Mouse (Mus musculus) kidney, postnatal 10 days (tissue): ENCODE measurements at regions not wholly inside any gene's neighbourhood (a gene's known extent, or its start where the extent isn't known, plus 50 kb on each side); places are given as distances from the start of the nearest gene placed in this dataset.

Source experiments
- DNase-seq: peaks from one replicate; pipeline ENCODE4 v3.0.0; 2021; ENCODE audit warnings: mixed read lengths

GRCm38 (mm10) chr13:90584766-90585165 lies 320.4 kb downstream of the Atp6ap1l start:
- DNase-seq: no peak

DNA sequence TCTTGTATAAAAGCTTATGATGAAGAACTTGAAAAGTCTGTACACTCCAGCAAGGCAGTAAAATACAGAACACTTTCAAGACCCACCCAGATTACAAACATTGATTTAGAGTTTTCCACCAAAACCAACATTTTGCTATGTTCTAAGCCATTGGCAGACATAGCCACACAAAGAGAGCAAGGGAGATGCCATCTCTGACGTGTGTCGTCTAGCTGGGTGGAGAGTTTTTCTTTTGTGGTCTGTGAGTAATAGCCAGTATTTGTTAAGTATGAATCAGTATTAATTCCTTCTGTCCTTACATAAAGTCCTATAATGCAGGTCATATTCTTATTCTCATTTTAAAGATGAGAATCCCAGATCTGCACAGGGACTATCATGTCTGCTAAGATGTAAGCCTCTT lies 329.8 kb downstream of the Atp6ap1l start:
- no peak for DNase-seq

DNA sequence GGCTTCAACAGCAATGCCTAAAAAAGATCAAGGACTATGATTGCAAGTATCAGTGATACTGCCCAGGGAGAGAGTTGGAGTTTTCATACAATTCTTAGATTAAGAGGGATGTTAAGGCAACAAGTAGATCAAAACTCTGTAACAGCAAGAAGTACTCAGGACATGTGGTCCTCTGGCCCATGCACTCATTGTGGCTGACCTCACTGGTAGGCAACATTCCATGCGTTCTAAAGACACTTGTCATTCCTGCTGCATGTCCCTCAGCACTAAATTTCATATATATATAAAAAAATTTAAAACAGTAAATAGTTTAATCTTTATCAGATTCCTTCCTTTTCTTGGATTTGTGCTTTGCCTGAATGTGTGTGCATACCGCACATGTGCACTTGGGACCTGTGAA lies 332.6 kb downstream of the Atp6ap1l start:
- DNase-seq: no peak

GRCm38 (mm10) chr13:90563183-90563840 lies 341.8 kb downstream of the Atp6ap1l start:
- no peak for DNase-seq

DNA sequence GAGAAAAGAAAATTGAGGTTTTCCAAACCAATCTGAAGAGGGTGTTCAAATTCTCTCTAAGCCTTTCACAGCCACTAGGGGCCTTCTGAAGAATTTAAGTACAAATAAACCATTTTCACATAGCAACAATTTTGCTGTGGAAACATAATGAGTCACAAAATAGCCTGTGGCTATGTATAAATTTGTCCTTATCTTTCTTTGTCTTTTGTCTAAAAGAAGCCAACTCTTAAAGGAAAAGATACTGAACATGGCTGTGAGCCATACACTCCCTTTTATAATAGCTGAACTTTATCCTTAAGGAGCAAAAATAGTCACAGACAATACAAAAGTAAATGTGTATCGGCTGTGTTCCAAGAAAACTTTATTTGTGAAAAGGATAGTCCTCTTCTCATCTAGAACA lies 345.1 kb downstream of the Atp6ap1l start:
- no peak for DNase-seq

DNA sequence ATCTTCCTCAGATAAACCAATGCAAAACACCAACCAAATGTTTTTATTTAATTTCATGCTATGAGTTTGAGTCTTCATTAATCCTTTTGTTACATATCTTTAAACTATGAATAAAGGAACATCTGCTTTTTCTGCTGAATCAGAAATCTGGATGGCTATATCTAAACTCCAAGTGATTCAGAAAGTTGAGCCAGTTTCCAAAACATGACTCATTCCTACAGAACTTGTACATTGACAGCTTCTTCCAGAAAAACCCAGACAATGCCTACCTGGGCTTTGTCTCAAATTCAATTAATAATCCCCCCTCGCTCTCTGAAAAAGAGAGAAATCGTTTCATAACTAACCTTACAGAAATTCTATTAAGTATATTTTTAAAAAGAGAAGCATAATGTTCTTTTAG lies 345.7 kb downstream of the Atp6ap1l start:
- no peak for DNase-seq

GRCm38 (mm10) chr13:90551166-90551565 lies 354.0 kb downstream of the Atp6ap1l start:
- DNase-seq: no peak

GRCm38 (mm10) chr13:90546288-90547035 lies 358.7 kb downstream of the Atp6ap1l start:
- no peak for DNase-seq

DNA sequence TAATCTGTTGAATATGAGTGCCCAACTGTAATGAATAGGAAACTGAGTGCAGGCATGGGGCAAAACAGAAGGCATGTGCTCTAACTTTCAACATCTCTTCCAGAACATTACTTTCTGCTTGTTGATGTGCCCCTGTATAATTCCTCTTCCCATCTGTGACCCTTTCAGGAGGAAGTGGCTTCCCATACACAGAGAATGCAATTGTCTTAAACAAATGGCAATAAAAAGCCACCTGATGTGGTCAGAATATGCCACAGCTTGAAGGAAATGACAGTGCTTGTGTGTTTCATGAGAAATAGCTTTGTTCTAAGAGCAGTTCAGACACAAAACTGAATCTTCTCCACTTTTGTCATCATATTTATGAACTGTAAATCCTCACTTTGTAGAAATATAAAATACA lies 359.3 kb downstream of the Atp6ap1l start:
- no peak for DNase-seq

DNA sequence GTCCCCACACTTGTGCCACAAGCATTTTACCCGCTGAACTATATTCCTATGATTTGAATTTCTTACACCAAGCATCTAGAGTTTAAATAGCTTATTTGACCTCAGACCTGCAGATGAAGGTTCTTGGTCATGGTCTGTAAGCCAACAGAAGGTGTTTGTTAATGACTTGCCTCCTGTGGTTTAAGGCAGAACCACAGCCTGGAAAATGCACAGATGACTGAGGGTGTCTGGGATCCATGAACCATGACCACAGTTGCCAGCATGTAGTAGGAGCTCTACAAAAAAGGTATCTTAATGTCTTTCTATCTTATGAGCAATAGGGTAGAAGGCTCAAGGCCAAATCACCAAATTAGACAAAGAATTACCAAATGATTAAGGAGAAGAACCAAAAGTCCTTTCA lies 367.6 kb downstream of the Atp6ap1l start:
- peak; percentile 15 for DNase-seq

DNA sequence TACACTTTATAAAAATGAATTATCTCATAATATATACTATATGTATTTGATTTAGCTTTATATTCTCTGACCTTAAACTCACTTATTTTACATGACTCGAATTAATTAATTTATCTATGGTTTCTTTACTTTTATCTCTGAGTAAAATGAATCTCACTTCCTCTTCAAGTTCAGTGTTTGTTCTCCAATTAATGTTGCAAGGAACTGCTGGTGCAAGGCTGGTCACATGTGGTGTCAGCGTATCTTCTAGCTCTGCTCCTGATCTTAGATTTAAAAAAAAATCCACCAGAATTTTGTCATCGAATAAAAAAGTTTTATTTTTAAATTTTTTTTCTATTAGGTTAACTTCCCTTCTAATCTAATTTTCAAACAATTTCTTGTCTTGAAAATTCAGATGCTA lies 378.2 kb downstream of the Atp6ap1l start:
- no peak for DNase-seq

DNA sequence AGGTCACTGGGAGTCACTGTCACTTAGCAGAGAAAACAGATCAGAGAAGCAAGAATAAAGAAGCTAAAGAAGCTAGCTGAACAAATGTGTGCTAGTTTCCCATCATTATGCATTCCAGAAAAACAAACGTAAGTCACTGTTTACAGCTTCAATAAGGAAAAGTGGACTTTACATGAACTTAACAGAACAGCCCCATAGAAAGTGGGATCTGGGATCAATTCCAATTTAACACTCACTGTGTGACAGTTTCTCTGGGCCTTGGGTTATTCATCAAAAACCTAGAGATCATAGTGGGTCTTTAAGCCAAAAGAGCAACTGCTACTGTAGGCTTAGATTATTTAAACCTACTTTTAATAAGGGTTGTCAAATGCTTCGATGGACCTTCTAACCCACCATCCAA lies 379.4 kb downstream of the Atp6ap1l start:
- no peak for DNase-seq

GRCm38 (mm10) chr13:90521758-90522245 lies 383.4 kb downstream of the Atp6ap1l start:
- DNase-seq: no peak

DNA sequence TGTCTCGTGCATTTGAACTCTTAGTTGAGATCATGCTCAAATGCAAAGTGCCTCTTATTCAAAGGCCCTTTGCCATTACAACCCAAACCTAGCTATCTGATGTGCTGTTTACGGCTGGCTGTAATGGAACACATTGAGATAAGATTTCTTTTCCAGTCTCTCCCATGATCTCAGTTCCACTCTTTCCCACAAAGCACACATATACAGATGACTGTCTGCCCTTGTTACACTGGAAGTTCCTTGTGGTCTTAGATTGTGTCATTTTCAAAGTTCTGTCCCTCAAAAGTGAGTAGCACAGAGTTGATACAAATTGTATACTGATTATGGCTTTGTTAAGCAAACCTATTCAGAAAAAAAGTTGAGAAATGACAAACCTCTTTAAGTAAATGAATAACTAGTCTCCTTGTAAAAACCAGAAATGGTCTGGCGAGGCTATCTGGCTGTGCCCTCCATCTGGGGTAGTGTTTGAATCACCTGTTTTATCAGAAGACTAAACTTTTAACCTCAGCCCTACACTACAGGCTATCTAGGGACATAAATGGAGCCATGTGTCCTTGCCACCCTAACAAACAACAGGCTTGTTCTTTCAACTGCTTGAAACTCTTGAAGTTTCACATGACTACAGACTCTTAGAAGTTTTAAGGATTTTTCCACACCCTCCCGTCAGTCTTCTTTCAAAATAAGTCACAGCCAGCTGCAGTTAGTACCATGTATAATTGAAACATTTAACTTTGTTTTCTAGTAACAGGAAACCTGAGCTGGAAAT lies 384.0 kb downstream of the Atp6ap1l start:
- DNase-seq: no peak

DNA sequence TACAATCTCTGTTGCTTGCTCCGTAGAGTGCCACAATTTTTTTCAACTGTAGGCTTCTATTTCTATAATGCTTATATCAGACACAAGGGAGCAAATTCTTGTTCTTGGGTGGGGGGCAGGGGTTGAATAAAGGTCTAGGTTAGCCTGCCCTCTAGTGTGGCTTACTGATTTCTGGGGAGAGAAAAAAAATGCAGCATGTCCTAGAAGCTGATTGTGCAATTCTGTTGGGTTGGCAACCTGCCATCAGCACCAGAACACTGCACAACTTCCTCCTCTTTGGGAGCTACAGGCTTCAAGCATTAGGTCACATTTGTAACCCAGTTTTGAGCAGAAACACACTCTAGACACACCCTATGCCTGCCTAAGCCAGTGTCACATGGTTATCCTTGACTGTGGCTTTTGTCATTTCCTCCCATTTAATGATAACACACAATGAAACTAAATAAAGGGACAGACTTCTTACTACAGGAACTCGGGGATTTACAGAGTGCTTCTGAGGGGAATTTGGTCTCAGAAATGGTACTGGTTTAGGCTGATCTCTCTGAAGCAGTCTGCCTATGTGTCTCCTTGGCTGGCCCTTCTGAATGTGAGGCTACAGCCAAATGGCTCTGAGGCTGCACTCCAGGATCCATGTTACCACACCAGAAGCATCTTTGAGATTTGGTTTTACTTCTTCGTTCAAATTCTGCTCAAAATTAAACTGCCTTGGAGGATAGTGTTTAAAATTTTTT lies 389.2 kb downstream of the Atp6ap1l start:
- DNase-seq: peak; percentile 90

DNA sequence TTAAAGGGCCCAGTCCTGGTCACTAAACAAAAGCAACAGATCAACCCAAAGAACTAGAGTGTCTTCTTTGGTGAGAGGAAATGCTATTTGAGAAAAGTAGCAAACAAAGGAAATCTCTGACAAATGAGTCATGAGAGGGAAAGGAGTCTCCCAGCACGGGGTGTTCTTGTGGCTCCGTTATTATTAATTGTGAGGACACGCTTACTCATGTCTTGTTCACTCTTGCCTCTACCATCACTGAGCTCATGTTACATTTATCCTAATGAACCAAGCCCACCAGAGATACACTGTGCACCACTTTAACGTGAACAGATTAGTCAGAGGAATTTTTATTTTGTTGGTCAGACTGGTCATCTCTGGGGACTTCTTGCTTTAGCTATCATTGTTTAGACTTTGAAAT lies 391.3 kb downstream of the Atp6ap1l start:
- no peak for DNase-seq

DNA sequence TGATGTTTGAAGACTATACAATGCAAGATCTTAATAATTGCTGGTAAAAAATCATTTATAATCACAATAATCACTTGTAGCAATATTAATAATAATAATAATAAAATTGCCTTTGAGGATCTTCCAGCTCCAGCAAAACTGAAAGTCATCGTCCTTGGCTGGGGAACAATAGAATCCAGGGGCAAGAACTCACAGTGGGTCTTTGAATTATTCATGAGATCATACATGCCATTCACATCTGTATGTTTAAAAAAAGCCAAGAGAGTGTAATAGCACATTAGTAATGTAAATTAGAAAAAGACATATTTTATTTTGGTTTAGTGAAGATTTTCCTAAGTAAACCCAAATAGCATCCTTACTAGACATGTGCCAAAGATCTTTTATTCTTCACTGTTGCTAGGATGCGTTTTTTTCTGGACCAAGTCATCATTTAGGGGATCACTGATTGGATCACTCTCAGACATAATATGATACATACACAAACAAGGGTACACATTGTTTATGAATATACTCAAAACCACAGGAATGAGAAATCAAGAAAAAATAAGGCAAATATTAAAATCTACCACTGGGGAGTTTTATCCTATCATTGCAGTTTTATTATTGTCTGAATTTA lies 392.3 kb downstream of the Atp6ap1l start:
- no peak for DNase-seq

DNA sequence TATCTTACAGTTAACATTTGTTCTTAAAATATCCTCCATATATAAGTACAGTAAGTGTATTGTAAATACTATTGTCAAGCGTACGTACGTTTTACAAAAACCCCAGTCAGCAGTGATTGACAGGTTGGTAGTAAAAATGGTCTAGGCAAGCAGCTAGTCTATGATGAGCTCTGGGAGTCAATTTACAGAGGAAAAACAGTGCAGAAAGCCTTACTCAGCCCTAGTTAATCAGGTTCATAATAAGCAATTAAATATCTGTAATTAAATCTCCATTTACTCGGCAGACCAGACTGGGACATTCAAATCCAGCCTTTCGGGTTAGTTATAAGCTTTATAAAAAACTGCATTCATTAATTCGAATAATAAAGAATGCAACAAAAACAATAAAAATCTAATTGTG lies 394.7 kb downstream of the Atp6ap1l start:
- DNase-seq: no peak

DNA sequence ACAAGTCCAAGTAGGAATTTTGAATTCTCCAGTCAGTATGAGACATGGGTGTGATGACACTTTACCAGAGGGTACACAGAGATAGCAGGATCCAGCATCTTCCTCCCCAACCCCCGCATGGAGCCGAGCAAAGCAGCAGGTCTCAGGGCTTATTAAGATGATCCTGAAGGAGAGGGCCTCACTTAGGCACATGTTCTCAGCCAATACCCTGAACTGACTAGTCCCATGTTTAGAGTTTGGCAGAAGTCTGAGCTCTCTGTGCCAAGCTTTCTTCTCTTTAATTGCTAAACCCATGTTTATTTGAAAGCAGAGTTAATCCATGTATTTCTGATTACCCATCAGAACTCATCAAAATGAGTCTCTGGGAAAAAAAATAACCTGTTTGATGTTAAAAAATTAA lies 402.0 kb downstream of the Atp6ap1l start:
- DNase-seq: no peak

DNA sequence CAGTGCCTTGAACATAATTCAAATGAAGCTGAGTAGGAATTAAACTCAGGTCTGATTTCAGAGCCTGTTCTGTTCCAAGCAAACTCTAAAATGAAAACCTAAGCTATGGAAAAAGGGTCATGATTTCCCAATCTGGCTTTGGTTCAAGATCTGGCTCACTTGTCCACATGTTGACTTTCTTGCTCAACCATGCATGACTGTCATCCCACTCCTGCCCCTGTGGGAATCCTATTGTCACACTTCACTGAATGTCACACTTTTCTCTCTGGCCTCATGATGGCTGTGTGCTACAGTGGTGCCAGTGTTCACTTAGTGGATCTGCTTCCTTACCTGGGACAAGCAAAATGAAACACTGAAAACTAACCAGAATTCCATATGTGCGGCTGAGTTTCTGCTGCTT lies 403.0 kb downstream of the Atp6ap1l start:
- peak; percentile 16 for DNase-seq

DNA sequence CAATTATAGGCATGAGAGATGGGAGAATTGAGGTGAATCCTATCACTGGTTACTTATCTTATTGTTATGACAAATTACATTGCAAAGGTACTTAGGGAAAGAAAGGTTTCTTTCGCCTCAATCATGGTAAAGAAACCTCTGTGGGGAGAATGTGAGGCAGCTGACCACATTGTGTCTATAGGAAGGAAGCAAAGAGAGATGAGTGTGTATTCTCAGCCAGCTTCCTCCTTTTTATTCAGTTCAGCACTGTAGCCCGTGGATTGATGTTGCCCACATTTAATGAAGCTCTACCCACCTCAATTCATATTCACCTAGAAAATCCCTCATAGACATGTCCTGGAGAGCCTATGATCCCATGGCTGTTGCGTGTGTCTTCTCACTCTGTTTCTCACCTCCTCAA lies 406.2 kb downstream of the Atp6ap1l start:
- no peak for DNase-seq

GRCm38 (mm10) chr13:90497573-90497972 lies 407.6 kb downstream of the Atp6ap1l start:
- no peak for DNase-seq

DNA sequence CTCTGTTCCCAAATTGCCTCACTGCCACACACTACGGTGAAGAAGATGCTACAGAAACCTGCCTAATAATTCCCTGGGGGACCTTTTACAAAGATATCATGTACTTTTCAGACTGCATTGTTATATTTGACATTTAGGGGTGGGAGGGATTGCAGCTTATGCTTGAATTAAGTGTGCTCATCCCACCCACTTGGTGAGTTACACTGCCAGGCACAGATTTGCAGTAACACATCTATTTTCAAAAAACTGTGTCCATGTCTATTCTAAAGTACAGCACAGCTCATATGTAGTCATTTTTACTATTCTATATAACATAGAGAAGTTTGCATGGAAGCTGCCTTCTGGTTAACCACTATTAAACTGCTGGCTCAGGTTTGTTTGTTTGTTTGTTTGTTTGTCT lies 404.3 kb upstream of the Xrcc4 start:
- DNase-seq: no peak
